Mouse (Mus musculus): ENCODE results near the gene Kcnj3. TPM values are rescaled to one million over a fixed set of nuclear protein-coding genes. Genes with fewer than 3 reads are reported as not detected.

Gene Kcnj3
- polyA plus RNA-seq (2012; rRNA removed), result not detected in 2 replicates

DNA sequence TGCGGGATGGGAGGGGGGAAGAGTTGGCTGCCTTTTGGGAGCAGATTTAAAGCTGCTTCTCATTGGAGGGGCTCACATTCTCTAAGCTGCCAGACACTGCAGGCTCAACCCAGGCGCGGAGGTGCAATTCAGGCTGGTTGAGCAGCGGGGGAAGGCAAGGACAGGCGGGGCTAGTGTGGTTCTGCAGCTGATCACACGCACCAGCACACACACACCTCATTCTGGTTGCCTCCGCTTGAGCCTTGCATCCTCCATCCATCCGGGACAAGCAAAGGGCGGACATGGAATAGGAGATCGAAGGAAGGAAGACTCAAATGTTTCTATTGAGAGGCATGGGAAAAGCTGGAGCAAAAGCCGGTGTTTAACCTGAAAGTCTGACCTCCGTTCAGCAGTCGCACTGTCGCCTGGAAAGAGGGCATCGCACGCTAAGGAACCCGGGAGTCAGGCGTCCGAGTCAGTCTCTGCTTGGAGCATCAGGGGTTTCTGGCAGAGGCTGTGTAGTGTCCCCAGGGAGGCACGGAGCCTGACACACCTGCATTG lies at the start of gene Kcnj3:
TSS of gene Kcnj3 (plus strand) at position 250 of the 540 bp plus-strand sequence.

All from liver, embryonic 18 days (tissue).